Mouse (Mus musculus) ES-Bruce4 (cell line): ENCODE measurements around the gene Erp29. TPM values are rescaled to one million over a fixed set of nuclear protein-coding genes. Genes with fewer than 3 reads are reported as not detected.

ENCODE experiments used
- H3K27ac ChIP-seq: 2 replicates; pipeline ENCODE4 v1.5.1; 2012; ENCODE audit warnings: low read length, inconsistent platforms; ENCODE audit not compliant: insufficient read depth
- H3K27me3 ChIP-seq: 2 replicates; pipeline ENCODE4 v1.6.1; 2012; ENCODE audit warnings: mild to moderate bottlenecking, low read length, inconsistent platforms; ENCODE audit not compliant: control insufficient read depth, poor library complexity, insufficient read depth, severe bottlenecking
- H3K36me3 ChIP-seq: 2 replicates; pipeline ENCODE4 v1.6.1; 2012; ENCODE audit warnings: inconsistent platforms, mild to moderate bottlenecking, low read length, moderate library complexity; ENCODE audit not compliant: control insufficient read depth, poor library complexity, insufficient read depth, severe bottlenecking
- H3K4me1 ChIP-seq: one replicate; pipeline ENCODE4 v1.8.1; 2011; ENCODE audit warnings: low read length; ENCODE audit not compliant: control insufficient read depth, insufficient read depth
- H3K4me3 ChIP-seq: 2 replicates; pipeline ENCODE4 v1.5.1; 2011; ENCODE audit warnings: low read depth, mild to moderate bottlenecking, low read length
- H3K9ac ChIP-seq: 2 replicates; pipeline ENCODE4 v1.6.1; 2012; ENCODE audit warnings: low read depth, mild to moderate bottlenecking, inconsistent platforms; ENCODE audit not compliant: poor library complexity, severe bottlenecking
- H3K9me3 ChIP-seq: replicated peaks from 2 replicates; pipeline ENCODE4 v1.6.1; 2012; ENCODE audit warnings: mild to moderate bottlenecking, low read length, inconsistent platforms; ENCODE audit not compliant: control insufficient read depth, poor library complexity, insufficient read depth, severe bottlenecking
- CTCF ChIP-seq: IDR thresholded peaks from one replicate; pipeline ENCODE4 v1.8.1; 2011; ENCODE audit warnings: low read depth, low read length
- EP300 ChIP-seq: IDR thresholded peaks from 2 replicates; pipeline ENCODE4 v1.6.1; 2011; ENCODE audit warnings: low read depth, low read length; ENCODE audit not compliant: insufficient read depth
- POLR2A ChIP-seq: IDR thresholded peaks from one replicate; pipeline ENCODE4 v1.8.1; 2011; ENCODE audit warnings: low read length; ENCODE audit not compliant: insufficient read depth
- polyA plus RNA-seq: library from polyadenylated mRNA; stranded (reverse); fragments of >200 nt; gene quantifications from 2 replicates; pipeline ENCODE4 v1.2.4, GENCODE M21; 2011; ENCODE audit warnings: low read depth; ENCODE audit not compliant: missing spikeins, insufficient read depth, insufficient read length

Gene Erp29
- polyA plus RNA-seq, 1 experiment: 79.2 TPM

GRCm38 (mm10) chr5:121476040-121476439, 23.7 kb upstream of the Erp29 start:
- Histone ChIP-seq H3K36me3 (no peaks in the 10 kb centered on the region), H3K4me1 (no peaks in the 10 kb centered on the region), H3K27ac (no peak overlapping the region), H3K4me3 (no peak overlapping the region), H3K9me3 (no peaks in the 10 kb centered on the region), H3K27me3 (no peaks in the 10 kb centered on the region), H3K9ac (no peak overlapping the region)
- TF ChIP-seq CTCF (no peak), POLR2A (no peak), EP300 (no peak)

GRCm38 (mm10) chr5:121474610-121475009, 22.3 kb upstream of the Erp29 start:
- Histone ChIP-seq H3K27me3 (no peaks in the 10 kb centered on the region), H3K9ac (no peak overlapping the region), H3K4me3 (no peak overlapping the region), H3K4me1 (no peaks in the 10 kb centered on the region), H3K36me3 (no peaks in the 10 kb centered on the region), H3K27ac (no peak overlapping the region), H3K9me3 (no peaks in the 10 kb centered on the region)
- TF ChIP-seq EP300: no peak
- no peak for TF ChIP-seq POLR2A
- no peak for TF ChIP-seq CTCF

DNA sequence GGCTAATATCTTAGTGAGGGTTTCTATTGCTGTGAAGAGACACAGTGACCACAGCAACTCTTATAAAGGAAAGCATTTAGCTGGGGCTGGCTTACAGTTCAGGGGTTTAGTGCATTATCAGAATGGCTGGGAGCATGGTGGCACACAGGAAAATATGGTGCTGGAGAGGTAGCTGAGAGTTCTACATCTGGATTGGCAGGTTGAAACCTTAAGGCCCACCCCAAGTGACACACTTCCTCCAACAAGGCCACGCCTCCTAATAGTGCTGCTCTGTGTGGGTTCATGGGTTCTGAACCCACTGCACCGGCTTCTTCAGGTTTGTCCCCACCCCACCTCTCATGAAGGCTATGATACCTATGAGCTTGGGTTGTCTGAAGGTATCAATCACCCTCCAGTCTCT, 20.1 kb upstream of the Erp29 start:
- no peaks in the 10 kb centered on the region for H3K4me1 ChIP-seq
- H3K36me3 ChIP-seq: no peaks in the 10 kb centered on the region
- no peak overlapping the region for H3K27ac ChIP-seq
- H3K9ac ChIP-seq: peak overlapping the region; percentile 50
- H3K9me3 ChIP-seq: no peaks in the 10 kb centered on the region
- peak overlapping the region; percentile 64 for H3K4me3 ChIP-seq
- no peak for TF ChIP-seq EP300
- peak; percentile 18 for TF ChIP-seq POLR2A
- TF ChIP-seq CTCF: no peak
- H3K27me3 ChIP-seq: no peaks in the 10 kb centered on the region

DNA sequence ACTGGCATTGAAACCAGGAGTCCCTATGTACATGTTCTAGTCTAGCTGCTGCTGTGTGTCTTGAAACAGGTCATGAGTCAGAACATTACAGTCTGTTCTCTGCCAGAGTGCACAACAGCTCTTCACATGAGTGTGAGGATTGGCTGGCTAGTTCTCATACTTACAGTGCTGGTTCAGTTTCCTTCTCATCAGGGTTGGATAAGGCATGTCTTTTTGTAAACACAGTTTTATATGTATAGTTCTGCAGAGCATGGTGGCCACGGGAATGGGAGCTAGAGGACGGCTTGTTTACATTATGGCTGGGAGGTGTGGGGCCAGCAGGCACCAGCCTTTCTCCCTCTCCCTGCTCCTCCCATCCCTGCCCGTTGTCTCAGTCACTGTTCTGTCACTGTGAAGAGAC, 17.3 kb upstream of the Erp29 start:
- Histone ChIP-seq H3K4me1 (no peaks in the 10 kb centered on the region), H3K27me3 (no peaks in the 10 kb centered on the region), H3K9ac (no peak overlapping the region), H3K4me3 (no peak overlapping the region), H3K27ac (no peak overlapping the region), H3K9me3 (no peaks in the 10 kb centered on the region), H3K36me3 (no peaks in the 10 kb centered on the region)
- no peak for TF ChIP-seq POLR2A
- TF ChIP-seq EP300: no peak
- no peak for TF ChIP-seq CTCF

DNA sequence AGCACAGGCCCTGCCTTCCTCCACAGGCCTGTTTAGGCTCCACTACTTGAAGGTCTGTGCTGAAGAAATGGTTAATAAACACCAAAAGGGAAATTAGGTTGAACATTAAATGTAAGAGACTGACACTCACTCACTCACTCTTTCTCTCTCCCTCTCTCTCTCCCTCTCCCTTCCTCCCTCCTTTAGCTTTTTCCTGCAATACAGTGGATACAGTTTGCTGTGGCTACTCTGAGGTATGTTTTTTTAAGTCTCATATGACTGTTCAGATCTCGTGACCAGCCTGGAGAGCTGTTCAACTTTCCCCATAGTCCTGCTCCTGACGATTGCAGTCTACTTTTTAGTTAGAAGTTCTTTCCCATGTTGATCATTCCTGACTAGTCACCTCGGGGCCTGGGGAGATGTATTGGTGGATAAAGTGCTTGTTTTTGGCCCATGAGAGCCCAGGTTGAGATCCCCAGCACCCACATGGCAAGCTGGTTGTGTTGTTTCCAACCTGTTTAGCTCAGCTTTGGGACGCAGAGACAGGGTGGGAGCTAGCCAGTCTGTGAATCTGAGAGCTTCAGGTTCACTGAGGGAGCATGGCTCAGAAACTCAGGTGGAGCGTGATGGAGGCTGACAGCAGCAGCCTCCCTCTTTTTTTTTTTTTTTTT, 11.4 kb upstream of the Erp29 start:
- Histone ChIP-seq H3K4me3 (peak overlapping the region; percentile 19), H3K9ac (peak overlapping the region; percentile 11; the same call in 1 of the 2 replicates), H3K36me3 (no peaks in the 10 kb centered on the region), H3K9me3 (no peaks in the 10 kb centered on the region), H3K27ac (no peak overlapping the region), H3K27me3 (no peaks in the 10 kb centered on the region), H3K4me1 (no peaks in the 10 kb centered on the region)
- TF ChIP-seq CTCF: no peak
- no peak for TF ChIP-seq POLR2A
- TF ChIP-seq EP300: no peak

DNA sequence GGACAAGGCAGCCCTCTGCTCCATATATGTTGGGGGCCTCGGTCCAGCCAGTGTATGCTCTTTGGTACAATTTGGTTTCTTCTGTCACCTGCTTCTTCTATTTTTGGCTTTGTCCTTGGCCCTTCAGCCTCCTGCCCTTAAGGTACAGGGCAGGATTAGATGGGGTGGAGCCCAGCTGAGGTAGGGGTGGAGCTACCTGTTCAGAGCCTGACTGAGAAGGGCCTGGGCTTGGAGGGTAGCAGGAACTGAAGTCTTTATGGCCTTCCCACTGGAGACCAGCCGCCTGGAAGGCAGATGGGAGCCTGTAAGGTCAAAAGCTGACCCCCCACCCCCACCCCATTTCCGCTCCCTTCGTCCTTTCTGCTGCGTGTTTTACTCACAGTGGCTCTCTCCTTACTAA, 10.7 kb upstream of the Erp29 start:
- Histone ChIP-seq H3K9ac (peak overlapping the region; percentile 11; the same call in 1 of the 2 replicates), H3K27ac (peak overlapping the region; percentile 38; the same call in 1 of the 2 replicates), H3K4me1 (no peaks in the 10 kb centered on the region), H3K9me3 (no peaks in the 10 kb centered on the region), H3K36me3 (no peaks in the 10 kb centered on the region), H3K4me3 (peak overlapping the region; percentile 19), H3K27me3 (no peaks in the 10 kb centered on the region)
- TF ChIP-seq POLR2A: no peak
- 0 out of 2 replicates have a peak, but pooled peaks have one; percentile 30 for TF ChIP-seq EP300
